Comparison of ENCODE assay signal across 10 mouse cellular contexts in the genomic region with DNA sequence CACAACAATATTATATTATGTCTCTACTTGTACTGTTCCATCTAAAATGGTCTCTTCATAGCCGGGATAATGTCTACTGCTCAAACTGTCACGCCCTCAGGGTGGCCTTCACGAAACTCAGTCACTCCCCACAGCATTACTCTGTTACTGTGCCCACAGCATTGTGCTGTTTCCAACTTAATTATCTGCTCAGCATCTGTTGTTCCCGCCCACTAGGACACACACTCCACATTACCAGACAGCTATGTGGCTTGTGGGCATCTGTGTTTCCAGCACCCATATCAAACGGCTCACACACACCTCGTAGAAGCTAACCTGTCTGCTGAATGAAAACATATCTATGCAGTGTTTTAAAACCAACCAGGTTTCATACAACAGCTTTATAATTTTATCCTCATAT. TPM values are rescaled to one million over a fixed set of nuclear protein-coding genes. Genes with fewer than 3 reads are reported as not detected.
DNase-seq lines count a peak whose midpoint lies in the region; ATAC-seq and TF ChIP-seq lines count a peak whose summit lies in the region.
"Had no signal": no experiment of that assay in that cellular context is flagged by ENCODE, and none has a peak within 500 bp of the region (broad histone marks: within the 10 kb centered on the region; RNA-seq: fewer than 3 reads in every experiment).

No protein-coding gene starts in this region.

- H3K4me1 ChIP-seq in hindbrain, embryonic 13.5 days (replicated peaks) = peaks cover 10% of the 10 kb centered on the region
- H3K4me1 ChIP-seq in midbrain, embryonic 15.5 days = peaks cover 12% of the 10 kb centered on the region

- peak; percentile 27 to 28 for DNase-seq in left cerebral cortex, adult 2 months (ENCODE audit: extremely low spot score in 1 of 2, low spot score in 2 of 2)
- DNase-seq in left cerebral cortex, postnatal 4 days = no peak
- DNase-seq in brain, embryonic 14.5 days (ENCODE audit: low read depth) = peak; percentile 60
- no peak for DNase-seq in spleen, postnatal 4 days (ENCODE audit: low spot score in 2 of 2)
- DNase-seq in gastrocnemius, adult 18-20 months (ENCODE audit: low spot score) = no peak

- peak overlapping the region; percentile 52 for H3K4me2 ChIP-seq in hindbrain, embryonic 13.5 days
- no peak overlapping the region for H3K4me2 ChIP-seq in midbrain, embryonic 15.5 days

- no peak overlapping the region for H3K9ac ChIP-seq in hindbrain, embryonic 13.5 days
- no peak overlapping the region for H3K9ac ChIP-seq in midbrain, embryonic 15.5 days

- 38% methylated on average over 6 of the region's 6 CpGs for WGBS in hindbrain, embryonic 13.5 days
- 35% methylated on average over 6 of the region's 6 CpGs for WGBS in midbrain, embryonic 15.5 days

- no peak overlapping the region; the same call in 1 of the 2 replicates for H3K4me3 ChIP-seq in left cerebral cortex, adult 2 months
- H3K4me3 ChIP-seq in hindbrain, embryonic 13.5 days = no peak overlapping the region
- H3K4me3 ChIP-seq in midbrain, embryonic 15.5 days = no peak overlapping the region
- H3K4me3 ChIP-seq: erythroblast, embryonic 14.5 days had no signal

- H3K36me3 ChIP-seq in hindbrain, embryonic 13.5 days = no peaks in the 10 kb centered on the region
- H3K36me3 ChIP-seq in midbrain, embryonic 15.5 days (replicated peaks) = no peaks in the 10 kb centered on the region

- intact Hi-C loops in left cerebral cortex, adult 2 months (cut with DNase I) = loop anchor here (1.0 kb wide), 1 partner anchor 672 kb away; no protein-coding TSS in a partner anchor
- intact Hi-C loops in left cerebral cortex, postnatal 4 days (cut with DNase I) = loop anchor here (1.0 to 5.0 kb wide), 2 partner anchors 609 to 672 kb away; a partner anchor contains a TSS

- TF ChIP-seq CTCF in left cerebral cortex, adult 2 months (IDR thresholded peaks at IDR 0.05) = no peak
- no peak for TF ChIP-seq CTCF in brain, embryonic 14.5 days (IDR thresholded peaks at IDR 0.05; ENCODE audit: borderline replicate concordance, extremely low read depth, insufficient read depth, insufficient read length)

- no peaks in the 10 kb centered on the region for H3K9me3 ChIP-seq in hindbrain, embryonic 13.5 days
- H3K9me3 ChIP-seq in midbrain, embryonic 15.5 days = no peaks in the 10 kb centered on the region

- no peaks in the 10 kb centered on the region for H3K27me3 ChIP-seq in hindbrain, embryonic 13.5 days
- no peaks in the 10 kb centered on the region; the same call in 1 of the 2 replicates for H3K27me3 ChIP-seq in midbrain, embryonic 15.5 days (replicated peaks)
- H3K27me3 ChIP-seq: Patski had no signal

- TF ChIP-seq POLR2A in brain, embryonic 14.5 days (IDR thresholded peaks at IDR 0.05; ENCODE audit: borderline replicate concordance, extremely low read depth, insufficient read depth, insufficient read length, poor library complexity, severe bottlenecking) = no peak

- no peak overlapping the region for H3K27ac ChIP-seq in left cerebral cortex, adult 2 months
- no peak overlapping the region for H3K27ac ChIP-seq in hindbrain, embryonic 13.5 days
- no peak overlapping the region for H3K27ac ChIP-seq in midbrain, embryonic 15.5 days
- H3K27ac ChIP-seq: stomach, postnatal 0 days had no signal

- ATAC-seq in hindbrain, embryonic 13.5 days (ENCODE audit: low FRiP score) = peak; percentile 55
- ATAC-seq in midbrain, embryonic 15.5 days (replicated peaks) = peak; percentile 43; the same call in 1 of the 2 replicates

RNA-seq across cellular contexts. Expression of a gene that starts 13.7 kb away (rescaled TPM):
- total RNA-seq in left cerebral cortex, adult 2 months (2021) = 1 to 10 TPM; 4.2 to 5.2 TPM
- 1 to 10 TPM; 6.7 to 6.9 TPM for total RNA-seq in left cerebral cortex, postnatal 4 days (2021)
- 4.9 and 5.1 TPM in 2 replicates for polyA plus RNA-seq in brain, embryonic 14.5 days (2012; rRNA removed)
- polyA plus RNA-seq in hindbrain, embryonic 13.5 days (2015; fragmentation: Nextera tagmentation; extraction: Ambion mirVana) = 9.2 and 9.7 TPM in 2 replicates
- polyA plus RNA-seq in midbrain, embryonic 15.5 days (2015; fragmentation: Nextera tagmentation; extraction: Ambion mirVana) = 6.0 and 7.8 TPM in 2 replicates
- total RNA-seq in gastrocnemius, adult 18-20 months (2021) = 1 to 10 TPM; 4.3 to 4.5 TPM
- polyA plus RNA-seq: erythroblast, embryonic 14.5 days had no signal

RNA-seq across cellular contexts. Expression of a gene that starts 15.9 kb away (rescaled TPM):
- 10 to 100 TPM; 61.4 to 63.9 TPM for total RNA-seq in left cerebral cortex, adult 2 months (2021)
- total RNA-seq in left cerebral cortex, postnatal 4 days (2021) = 10 to 100 TPM; 72.3 to 83.1 TPM
- polyA plus RNA-seq in brain, embryonic 14.5 days (2012; rRNA removed) = 37.1 and 47.3 TPM in 2 replicates
- polyA plus RNA-seq in hindbrain, embryonic 13.5 days (2015; fragmentation: Nextera tagmentation; extraction: Ambion mirVana) = 28.5 and 31.7 TPM in 2 replicates
- 38.9 and 44.5 TPM in 2 replicates for polyA plus RNA-seq in midbrain, embryonic 15.5 days (2015; fragmentation: Nextera tagmentation; extraction: Ambion mirVana)
- 10 to 100 TPM in 1 of 2 experiments, 1 to 10 TPM in 1; 9.8 to 10.3 TPM for total RNA-seq in gastrocnemius, adult 18-20 months (2021)

Comparison
In these comparisons a context has a peak if more than half of its experiments do, and no peak if none do; other contexts are left out.
1. DNase-seq: peak in left cerebral cortex, adult 2 months (2 of 2) and brain, embryonic 14.5 days (single experiment); none in left cerebral cortex, postnatal 4 days (single experiment), spleen, postnatal 4 days (0 of 2) and gastrocnemius, adult 18-20 months (single experiment).
2. RNA of a gene that starts 15.9 kb away (total RNA-seq): 72.3 to 83.1 TPM in left cerebral cortex, postnatal 4 days and 61.4 to 63.9 TPM in left cerebral cortex, adult 2 months; 9.8 to 10.3 TPM in gastrocnemius, adult 18-20 months; every median in the first group is over 4 times any median in the second.